Mouse (Mus musculus) cerebellum, adult 11 months (tissue): ENCODE results near the gene Nkain4.

Experiments used
- DNase-seq: peaks from one replicate; pipeline ENCODE4 v3.0.0; 2022

Gene Nkain4

GRCm38 (mm10) chr2:180893537-180894028, 60.9 kb downstream of the Nkain4 start:
- DNase-seq: peak; percentile 65

GRCm38 (mm10) chr2:180892841-180893521, 61.5 kb downstream of the Nkain4 start:
- DNase-seq: peak; percentile 96

GRCm38 (mm10) chr2:180891835-180892323, 62.6 kb downstream of the Nkain4 start:
- DNase-seq: no peak

GRCm38 (mm10) chr2:180891075-180891834, 63.2 kb downstream of the Nkain4 start:
- peak; percentile 64 for DNase-seq

- DNase-seq: peak; percentile 44
These were observed 64.0 kb downstream of the Nkain4 start for GRCm38 (mm10) chr2:180890422-180891074.

GRCm38 (mm10) chr2:180889921-180890280, 64.6 kb downstream of the Nkain4 start:
- no peak for DNase-seq

- DNase-seq: no peak
These were observed 65.1 kb downstream of the Nkain4 start for GRCm38 (mm10) chr2:180889271-180889920.

GRCm38 (mm10) chr2:180885270-180885669, 69.2 kb downstream of the Nkain4 start:
- no peak for DNase-seq
